Mouse (Mus musculus): ENCODE results near the gene Grid1. TPM values are rescaled to one million over a fixed set of nuclear protein-coding genes. Genes with fewer than 3 reads are reported as not detected.

The Grid1 gene
- polyA plus RNA-seq, 1 experiment: not detected

GRCm38 (mm10) chr14:34843579-34843978 lies 23.7 kb downstream of the Grid1 start:
- H3K36me3 ChIP-seq (ENCODE audit: control insufficient read depth, insufficient read depth): no peaks in the 10 kb centered on the region
- no peaks in the 10 kb centered on the region for H3K27me3 ChIP-seq (ENCODE audit: control insufficient read depth, insufficient read depth, insufficient read length)

GRCm38 (mm10) chr14:34844166-34844565 lies 24.3 kb downstream of the Grid1 start:
- Histone ChIP-seq H3ac (ENCODE audit: control insufficient read depth, insufficient read length) (no peak overlapping the region), H3K79me2 (ENCODE audit: control insufficient read depth, insufficient read depth) (no peaks in the 10 kb centered on the region), H3K4me3 (no peak overlapping the region), H3K36me3 (ENCODE audit: control insufficient read depth, insufficient read depth) (no peaks in the 10 kb centered on the region), H3K4me2 (ENCODE audit: low read depth) (no peak overlapping the region), H3K27me3 (ENCODE audit: control insufficient read depth, insufficient read depth, insufficient read length) (no peaks in the 10 kb centered on the region)
- TF ChIP-seq CEBPB (IDR thresholded peaks at IDR 0.05; ENCODE audit: insufficient read depth, poor library complexity, severe bottlenecking) (no peak), TCF3 (IDR thresholded peaks at IDR 0.05; ENCODE audit: insufficient read length, low read depth) (no peak), REST (IDR thresholded peaks at IDR 0.05; ENCODE audit: insufficient read depth, insufficient read length) (no peak), SRF (IDR thresholded peaks at IDR 0.05; ENCODE audit: control insufficient read depth, insufficient read length, low read depth) (no peak)

More at GRCm38 (mm10) chr14:34843579-34843978, 23.7 kb downstream of the Grid1 start:
- Histone ChIP-seq H3K4me3 (no peak overlapping the region), H3K4me2 (ENCODE audit: low read depth) (no peak overlapping the region), H3K79me2 (ENCODE audit: control insufficient read depth, insufficient read depth) (no peaks in the 10 kb centered on the region), H3ac (ENCODE audit: control insufficient read depth, insufficient read length) (no peak overlapping the region)
- TF ChIP-seq E2F4 (IDR thresholded peaks at IDR 0.05; ENCODE audit: insufficient read depth) (no peak), POLR2AphosphoS2 (IDR thresholded peaks at IDR 0.05; ENCODE audit: insufficient read length, low read depth) (no peak), POLR2A (IDR thresholded peaks at IDR 0.05; ENCODE audit: insufficient read length, low read depth) (no peak), TCF12 (IDR thresholded peaks at IDR 0.05; ENCODE audit: insufficient read depth, poor library complexity, severe bottlenecking) (no peak), CEBPB (IDR thresholded peaks at IDR 0.05; ENCODE audit: insufficient read depth, poor library complexity, severe bottlenecking) (no peak), SRF (IDR thresholded peaks at IDR 0.05; ENCODE audit: control insufficient read depth, insufficient read length, low read depth) (no peak), USF1 (IDR thresholded peaks at IDR 0.05; ENCODE audit: low read depth) (no peak), REST (IDR thresholded peaks at IDR 0.05; ENCODE audit: insufficient read depth, insufficient read length) (no peak), MAX (IDR thresholded peaks at IDR 0.05; ENCODE audit: low read depth) (no peak)

GRCm38 (mm10) chr14:34846799-34847198 lies 26.9 kb downstream of the Grid1 start:
- Histone ChIP-seq H3K4me2 (ENCODE audit: low read depth) (no peak overlapping the region), H3K27me3 (ENCODE audit: control insufficient read depth, insufficient read depth, insufficient read length) (peaks cover 6% of the 10 kb centered on the region), H3K79me2 (ENCODE audit: control insufficient read depth, insufficient read depth) (no peaks in the 10 kb centered on the region), H3K4me3 (no peak overlapping the region), H3K36me3 (ENCODE audit: control insufficient read depth, insufficient read depth) (no peaks in the 10 kb centered on the region), H3ac (ENCODE audit: control insufficient read depth, insufficient read length) (no peak overlapping the region)
- TF ChIP-seq REST (IDR thresholded peaks at IDR 0.05; ENCODE audit: insufficient read depth, insufficient read length): no peak
- no peak for TF ChIP-seq POLR2AphosphoS2 (IDR thresholded peaks at IDR 0.05; ENCODE audit: insufficient read length, low read depth)
- no peak for TF ChIP-seq MYOG (IDR thresholded peaks at IDR 0.05; ENCODE audit: control insufficient read depth in 1 of 3, insufficient read depth in 1 of 3, insufficient read length in 2 of 3, low read depth in 2 of 3)
- TF ChIP-seq CEBPB (IDR thresholded peaks at IDR 0.05; ENCODE audit: insufficient read depth, poor library complexity, severe bottlenecking): no peak
- no peak for TF ChIP-seq TCF3 (IDR thresholded peaks at IDR 0.05; ENCODE audit: insufficient read length, low read depth)
- no peak for TF ChIP-seq POLR2A (IDR thresholded peaks at IDR 0.05; ENCODE audit: insufficient read length, low read depth)

GRCm38 (mm10) chr14:34847625-34848024 lies 27.7 kb downstream of the Grid1 start:
- Histone ChIP-seq H3K79me2 (ENCODE audit: control insufficient read depth, insufficient read depth) (no peaks in the 10 kb centered on the region), H3K27me3 (ENCODE audit: control insufficient read depth, insufficient read depth, insufficient read length) (peaks cover 6% of the 10 kb centered on the region), H3K36me3 (ENCODE audit: control insufficient read depth, insufficient read depth) (no peaks in the 10 kb centered on the region), H3ac (ENCODE audit: control insufficient read depth, insufficient read length) (no peak overlapping the region), H3K4me2 (ENCODE audit: low read depth) (no peak overlapping the region), H3K4me3 (no peak overlapping the region)
- TF ChIP-seq E2F4 (IDR thresholded peaks at IDR 0.05; ENCODE audit: insufficient read depth) (no peak), MAX (IDR thresholded peaks at IDR 0.05; ENCODE audit: low read depth) (no peak), POLR2A (IDR thresholded peaks at IDR 0.05; ENCODE audit: insufficient read length, low read depth) (no peak), POLR2AphosphoS2 (IDR thresholded peaks at IDR 0.05; ENCODE audit: insufficient read length, low read depth) (no peak), MYOD1 (IDR thresholded peaks at IDR 0.05; ENCODE audit: control insufficient read depth in 1 of 3, insufficient read length in 2 of 3, low read depth in 2 of 3) (no peak), CEBPB (IDR thresholded peaks at IDR 0.05; ENCODE audit: insufficient read depth, poor library complexity, severe bottlenecking) (no peak), MYOG (IDR thresholded peaks at IDR 0.05; ENCODE audit: control insufficient read depth in 1 of 3, insufficient read depth in 1 of 3, insufficient read length in 2 of 3, low read depth in 2 of 3) (no peak), TCF12 (IDR thresholded peaks at IDR 0.05; ENCODE audit: insufficient read depth, poor library complexity, severe bottlenecking) (no peak), SRF (IDR thresholded peaks at IDR 0.05; ENCODE audit: control insufficient read depth, insufficient read length, low read depth) (no peak), TCF3 (IDR thresholded peaks at IDR 0.05; ENCODE audit: insufficient read length, low read depth) (no peak)

GRCm38 (mm10) chr14:34860891-34861780 lies 41.2 kb downstream of the Grid1 start:
- Histone ChIP-seq H3ac (ENCODE audit: control insufficient read depth, insufficient read length) (no peak overlapping the region), H3K4me2 (ENCODE audit: low read depth) (no peak overlapping the region), H3K79me2 (ENCODE audit: control insufficient read depth, insufficient read depth) (no peaks in the 10 kb centered on the region), H3K36me3 (ENCODE audit: control insufficient read depth, insufficient read depth) (no peaks in the 10 kb centered on the region), H3K4me3 (no peak overlapping the region), H3K27me3 (ENCODE audit: control insufficient read depth, insufficient read depth, insufficient read length) (no peaks in the 10 kb centered on the region)
- TF ChIP-seq POLR2AphosphoS2 (IDR thresholded peaks at IDR 0.05; ENCODE audit: insufficient read length, low read depth) (no peak), CEBPB (IDR thresholded peaks at IDR 0.05; ENCODE audit: insufficient read depth, poor library complexity, severe bottlenecking) (no peak), POLR2A (IDR thresholded peaks at IDR 0.05; ENCODE audit: insufficient read length, low read depth) (no peak), MYOG (IDR thresholded peaks at IDR 0.05; ENCODE audit: control insufficient read depth in 1 of 3, insufficient read depth in 1 of 3, insufficient read length in 2 of 3, low read depth in 2 of 3) (no peak), MAX (IDR thresholded peaks at IDR 0.05; ENCODE audit: low read depth) (no peak), SRF (IDR thresholded peaks at IDR 0.05; ENCODE audit: control insufficient read depth, insufficient read length, low read depth) (no peak), TCF12 (IDR thresholded peaks at IDR 0.05; ENCODE audit: insufficient read depth, poor library complexity, severe bottlenecking) (no peak), MYOD1 (IDR thresholded peaks at IDR 0.05; ENCODE audit: control insufficient read depth in 1 of 3, insufficient read length in 2 of 3, low read depth in 2 of 3) (no peak), USF1 (IDR thresholded peaks at IDR 0.05; ENCODE audit: low read depth) (no peak), REST (IDR thresholded peaks at IDR 0.05; ENCODE audit: insufficient read depth, insufficient read length) (no peak), TCF3 (IDR thresholded peaks at IDR 0.05; ENCODE audit: insufficient read length, low read depth) (no peak), E2F4 (IDR thresholded peaks at IDR 0.05; ENCODE audit: insufficient read depth) (no peak)

All from myocyte (in vitro differentiated cells).